Mouse (Mus musculus): Measurements from ENCODE around the gene Bloc1s1.

- TF ChIP-seq POLR2A (IDR thresholded peaks at IDR 0.05; ENCODE audit: borderline replicate concordance, extremely low read depth, insufficient read depth, insufficient read length, poor library complexity, severe bottlenecking) (no peak), CTCF (IDR thresholded peaks at IDR 0.05; ENCODE audit: borderline replicate concordance, extremely low read depth, insufficient read depth, insufficient read length) (no peak)
Observed at GRCm38 (mm10) chr10:128916665-128917064, 7.2 kb downstream of the Bloc1s1 start.

Data from brain, embryonic 14.5 days (tissue).